21 mouse cellular contexts compared by ENCODE assay signal in the genomic region with DNA sequence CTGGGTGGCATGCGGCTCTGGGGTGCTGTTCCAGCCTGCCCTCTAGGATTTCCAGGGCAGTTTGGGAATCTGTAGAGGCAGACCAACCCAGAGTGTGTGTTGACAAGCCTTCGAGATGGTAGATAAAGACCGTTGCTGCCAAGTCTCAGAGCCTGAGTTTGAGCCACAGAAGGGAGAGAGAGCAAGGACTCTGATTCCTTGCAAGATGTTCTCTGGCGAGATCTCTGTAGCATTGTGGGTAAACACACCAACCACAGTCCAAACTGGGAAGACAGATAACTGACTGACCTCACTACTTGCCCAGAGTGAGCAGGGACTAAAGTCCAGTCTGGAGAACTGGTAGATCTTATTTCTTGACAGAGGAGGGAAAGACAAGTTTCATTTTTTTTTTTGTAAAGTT. TPM values are rescaled to one million over a fixed set of nuclear protein-coding genes. Genes with fewer than 3 reads are reported as not detected.
DNase-seq lines count a peak whose midpoint lies in the region; ATAC-seq lines count a peak whose summit lies in the region.
"Had no signal": no experiment of that assay in that cellular context is flagged by ENCODE, and none has a peak within 500 bp of the region (broad histone marks: within the 10 kb centered on the region; RNA-seq: fewer than 3 reads in every experiment).

No protein-coding gene starts in this region.

- H3K27me3 ChIP-seq in heart, embryonic 12.5 days (replicated peaks), result no peaks in the 10 kb centered on the region
- H3K27me3 ChIP-seq in lung, embryonic 16.5 days (ENCODE audit: control insufficient read depth, insufficient read depth, low read depth, low read length), result no peaks in the 10 kb centered on the region
- H3K27me3 ChIP-seq in embryonic facial prominence, embryonic 14.5 days (replicated peaks; ENCODE audit: control insufficient read depth, insufficient read depth, low read length), result no peaks in the 10 kb centered on the region
- H3K27me3 ChIP-seq in limb, embryonic 15.5 days, result no peaks in the 10 kb centered on the region
- H3K27me3 ChIP-seq: neural tube, embryonic 13.5 days had no signal

- H3K27ac ChIP-seq in heart, embryonic 12.5 days (ENCODE audit: poor library complexity, severe bottlenecking), result 0 out of 2 replicates have a peak overlapping the region, but pooled peaks have one; percentile 14
- peak overlapping the region; percentile 36 for H3K27ac ChIP-seq in lung, embryonic 16.5 days (ENCODE audit: low read length)
- peak overlapping the region; percentile 97 for H3K27ac ChIP-seq in embryonic facial prominence, embryonic 14.5 days (replicated peaks; ENCODE audit: low read depth, low read length)
- peak overlapping the region; percentile 94 for H3K27ac ChIP-seq in limb, embryonic 15.5 days
- H3K27ac ChIP-seq: liver, embryonic 14.5 days; macrophage; neural tube, embryonic 13.5 days had no signal

- no peak overlapping the region for H3K4me2 ChIP-seq in heart, embryonic 12.5 days
- no peak overlapping the region for H3K4me2 ChIP-seq in lung, embryonic 16.5 days (ENCODE audit: low read depth, low read length)
- no peak overlapping the region for H3K4me2 ChIP-seq in embryonic facial prominence, embryonic 14.5 days (ENCODE audit: low read depth, low read length)
- no peak overlapping the region for H3K4me2 ChIP-seq in limb, embryonic 15.5 days
- H3K4me2 ChIP-seq: neural tube, embryonic 13.5 days had no signal

- 12% methylated on average over 4 of the region's 4 CpGs for WGBS in heart, embryonic 12.5 days
- WGBS in lung, embryonic 16.5 days, result 33% methylated on average over 4 of the region's 4 CpGs
- WGBS in embryonic facial prominence, embryonic 14.5 days, result 75% methylated on average over 4 of the region's 4 CpGs
- WGBS in limb, embryonic 15.5 days, result 58% methylated on average over 4 of the region's 4 CpGs

- H3K4me1 ChIP-seq in heart, embryonic 12.5 days (replicated peaks), result peaks cover 48% of the 10 kb centered on the region
- H3K4me1 ChIP-seq in lung, embryonic 16.5 days (replicated peaks; ENCODE audit: control insufficient read depth, insufficient read depth, low read length), result peaks cover 54% of the 10 kb centered on the region
- peaks cover 75% of the 10 kb centered on the region for H3K4me1 ChIP-seq in embryonic facial prominence, embryonic 14.5 days (ENCODE audit: control insufficient read depth, insufficient read depth, low read length)
- H3K4me1 ChIP-seq in limb, embryonic 15.5 days, result peaks cover 68% of the 10 kb centered on the region

- H3K4me3 ChIP-seq in heart, embryonic 12.5 days, result no peak overlapping the region
- H3K4me3 ChIP-seq in lung, embryonic 16.5 days (ENCODE audit: low read length), result no peak overlapping the region
- H3K4me3 ChIP-seq in embryonic facial prominence, embryonic 14.5 days (ENCODE audit: low read depth, low read length), result no peak overlapping the region
- no peak overlapping the region for H3K4me3 ChIP-seq in limb, embryonic 15.5 days
- H3K4me3 ChIP-seq: neural tube, embryonic 13.5 days had no signal

- no peaks in the 10 kb centered on the region for H3K36me3 ChIP-seq in heart, embryonic 12.5 days
- no peaks in the 10 kb centered on the region for H3K36me3 ChIP-seq in lung, embryonic 16.5 days (ENCODE audit: control insufficient read depth, insufficient read depth, low read length)
- H3K36me3 ChIP-seq in embryonic facial prominence, embryonic 14.5 days (ENCODE audit: control insufficient read depth, insufficient read depth, low read length), result no peaks in the 10 kb centered on the region
- H3K36me3 ChIP-seq in limb, embryonic 15.5 days, result no peaks in the 10 kb centered on the region

- ATAC-seq in heart, embryonic 12.5 days (ENCODE audit: insufficient number of reproducible peaks, low FRiP score), result no peak
- ATAC-seq in lung, embryonic 16.5 days (ENCODE audit: low read depth), result no peak
- no peak for ATAC-seq in embryonic facial prominence, embryonic 14.5 days (ENCODE audit: low read depth)
- no peak for ATAC-seq in limb, embryonic 15.5 days (ENCODE audit: insufficient number of reproducible peaks, low FRiP score, low TSS enrichment, low read depth)

- no peaks in the 10 kb centered on the region for H3K9me3 ChIP-seq in heart, embryonic 12.5 days (replicated peaks)
- H3K9me3 ChIP-seq in lung, embryonic 16.5 days (ENCODE audit: control insufficient read depth, low read length), result no peaks in the 10 kb centered on the region
- H3K9me3 ChIP-seq in embryonic facial prominence, embryonic 14.5 days (ENCODE audit: control insufficient read depth, low read length), result no peaks in the 10 kb centered on the region
- no peaks in the 10 kb centered on the region for H3K9me3 ChIP-seq in limb, embryonic 15.5 days
- H3K9me3 ChIP-seq: neural tube, embryonic 13.5 days had no signal

- no peak for DNase-seq in heart, adult 9 months (ENCODE audit: low spot score in 2 of 2)
- DNase-seq in lung, postnatal 14 days, result no peak
- DNase-seq in embryonic facial prominence, embryonic 14.5 days (ENCODE audit: low spot score), result no peak
- DNase-seq in T-cell, adult 2 months (ENCODE audit: low spot score), result no peak
- no peak for DNase-seq in right cerebral cortex, postnatal 4 days
- DNase-seq: adrenal gland, adult 8-10 months; cerebellum, adult 18-20 months; kidney, adult 11 months; kidney, postnatal 25 days; retina, postnatal 1 day; thymus, adult 2 months had no signal

- no peak overlapping the region for H3K9ac ChIP-seq in heart, embryonic 12.5 days
- no peak overlapping the region for H3K9ac ChIP-seq in lung, embryonic 16.5 days (ENCODE audit: low read length)
- H3K9ac ChIP-seq in embryonic facial prominence, embryonic 14.5 days (ENCODE audit: low read depth, low read length), result no peak overlapping the region
- no peak overlapping the region for H3K9ac ChIP-seq in limb, embryonic 15.5 days
- H3K9ac ChIP-seq: liver, embryonic 14.5 days; neural tube, embryonic 13.5 days had no signal

RNA-seq across cellular contexts. Expression of gene 4930558K02Rik, which starts 34.1 kb away (rescaled TPM):
- polyA plus RNA-seq in heart, embryonic 12.5 days (2016; fragmentation: Nextera tagmentation; extraction: Ambion mirVana), result not detected in 2 replicates
- polyA plus RNA-seq in lung, embryonic 16.5 days (2015; fragmentation: Nextera tagmentation; extraction: Ambion mirVana), result not detected in 2 replicates
- polyA plus RNA-seq in embryonic facial prominence, embryonic 14.5 days (2014; fragmentation: Nextera tagmentation; extraction: Ambion mirVana), result not detected in 2 replicates
- polyA plus RNA-seq in limb, embryonic 15.5 days (2015; fragmentation: Nextera tagmentation; extraction: Ambion mirVana), result not detected in 2 replicates
- polyA plus RNA-seq: brain, embryonic 14.5 days; gonadal fat pad, adult 2 months; hindbrain, embryonic 11.5 days; liver, embryonic 14.5 days; macrophage; neural tube, embryonic 13.5 days; small intestine, adult 2 months; thymus, adult 2 months had no signal

RNA-seq across cellular contexts. Expression of gene Pigc, which starts 44.6 kb away (rescaled TPM):
- polyA plus RNA-seq in heart, embryonic 12.5 days (2016; fragmentation: Nextera tagmentation; extraction: Ambion mirVana), result 22.5 and 23.4 TPM in 2 replicates
- polyA plus RNA-seq in lung, embryonic 16.5 days (2015; fragmentation: Nextera tagmentation; extraction: Ambion mirVana), result 35.7 and 38.0 TPM in 2 replicates
- 40.8 and 45.8 TPM in 2 replicates for polyA plus RNA-seq in embryonic facial prominence, embryonic 14.5 days (2014; fragmentation: Nextera tagmentation; extraction: Ambion mirVana)
- polyA plus RNA-seq in limb, embryonic 15.5 days (2015; fragmentation: Nextera tagmentation; extraction: Ambion mirVana), result 48.2 and 51.4 TPM in 2 replicates

Comparison
In these comparisons a context has a peak if more than half of its experiments do, and no peak if none do; other contexts are left out.
1. H3K27ac ChIP-seq: peak in every context shown above with its lines; median percentile 97 in embryonic facial prominence, embryonic 14.5 days; 94 in limb, embryonic 15.5 days; 36 in lung, embryonic 16.5 days; 14 in heart, embryonic 12.5 days.